Mouse (Mus musculus) G1E (cell line): ENCODE data around the gene Tacc2.

Experiments
- CTCF ChIP-seq: IDR thresholded peaks from 2 replicates; pipeline ENCODE4 v1.5.1; 2012; ENCODE audit warnings: low read depth, low read length, inconsistent platforms, mixed read lengths
- TAL1 ChIP-seq: conservative IDR thresholded peaks from 2 replicates; pipeline ENCODE4 v1.6.1; 2012; ENCODE audit warnings: low read depth, low read length, inconsistent platforms, mixed read lengths

GRCm38 (mm10) chr7:130545401-130545800, 31.8 kb upstream of the Tacc2 start:
- TF ChIP-seq CTCF (no peak), TAL1 (no peak)
